Mouse (Mus musculus) thymus, postnatal 14 days (tissue): Measurements from ENCODE around the gene Dgkh.

Experiments
- DNase-seq: peaks from one replicate; pipeline ENCODE4 v3.0.0; 2021

The Dgkh gene

DNA sequence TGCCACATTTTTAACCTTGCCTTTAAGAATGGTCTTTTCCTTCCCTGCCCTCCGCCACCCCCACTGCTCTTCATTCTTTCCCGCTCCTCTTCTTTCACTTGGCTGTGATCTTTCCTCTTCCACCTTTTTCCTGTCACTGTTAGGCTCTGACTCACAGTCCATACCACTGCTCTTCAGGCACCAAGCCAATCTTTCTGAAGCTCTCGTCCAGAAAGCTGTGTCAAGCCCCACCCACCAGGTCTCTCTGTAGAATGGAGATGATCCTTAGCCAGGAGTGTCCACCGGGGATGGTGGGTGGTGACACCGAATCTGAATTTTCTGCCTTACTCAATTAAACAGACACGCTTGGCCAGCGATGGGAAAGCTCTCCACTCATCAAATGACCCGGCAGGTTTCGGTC is 58.0 kb downstream of the Dgkh start:
- no peak for DNase-seq

DNA sequence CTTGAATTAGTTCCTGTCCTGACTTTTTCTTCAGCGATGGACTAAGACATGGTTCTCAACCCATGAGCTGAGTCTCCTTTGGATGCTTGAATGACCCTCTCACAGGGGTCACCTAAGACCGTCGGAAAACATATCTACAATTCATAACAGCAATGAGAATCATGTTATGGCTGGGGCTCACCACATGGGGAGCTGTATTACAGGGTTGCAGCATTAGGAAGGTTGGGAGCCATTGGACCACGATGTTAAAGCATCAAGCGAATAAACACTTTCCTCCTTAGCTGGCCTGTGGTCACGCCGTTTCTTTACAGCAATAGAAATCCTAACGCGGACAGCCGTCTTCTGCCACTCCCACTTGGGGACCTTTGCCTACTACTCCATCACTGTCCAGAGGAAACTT is 62.6 kb downstream of the Dgkh start:
- peak; percentile 17 for DNase-seq

- DNase-seq: peak; percentile 81
Observed at GRCm38 (mm10) chr14:78668291-78668690, 64.3 kb downstream of the Dgkh start.

- no peak for DNase-seq
Observed at GRCm38 (mm10) chr14:78667763-78668162, 64.8 kb downstream of the Dgkh start.

DNA sequence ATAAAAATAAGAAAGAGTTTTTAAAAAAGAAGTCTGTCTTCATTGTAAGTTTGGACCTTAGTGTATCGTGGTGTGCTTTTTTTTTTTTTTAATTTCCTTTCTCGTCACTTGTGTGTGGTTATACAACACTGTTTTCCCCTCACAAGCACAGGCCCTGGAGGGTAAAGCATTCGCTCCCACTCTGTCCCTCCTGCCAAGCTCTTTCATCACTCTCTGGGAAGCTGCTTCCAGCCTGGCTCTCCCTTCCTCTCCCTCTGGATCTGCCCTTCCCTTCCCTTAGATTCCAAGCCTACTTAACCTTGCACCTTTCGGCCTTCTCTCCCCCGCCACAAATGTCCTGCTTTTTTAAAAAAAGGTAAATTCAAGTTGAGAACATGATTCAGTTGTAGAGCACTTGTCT is 69.9 kb downstream of the Dgkh start:
- no peak for DNase-seq

- DNase-seq: no peak
Observed at GRCm38 (mm10) chr14:78661462-78661861, 71.1 kb downstream of the Dgkh start.

DNA sequence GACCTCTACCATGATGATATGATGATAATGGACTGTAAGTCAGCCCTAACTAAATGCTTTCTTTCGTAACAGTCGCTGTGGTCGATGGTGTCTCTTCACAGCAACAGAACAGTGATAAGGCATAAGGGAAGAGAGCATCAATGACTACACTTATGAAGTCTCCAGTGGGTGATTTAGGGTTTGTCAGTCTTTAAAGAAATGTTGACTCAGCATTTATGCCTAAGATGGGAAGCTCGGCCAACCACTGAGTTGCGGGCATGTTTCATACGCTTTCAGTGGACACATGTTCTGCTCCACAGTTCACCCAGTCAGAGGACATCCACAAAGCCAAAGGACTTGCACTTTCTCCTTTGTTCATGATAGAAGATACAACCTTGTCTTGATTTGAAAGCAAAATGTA is 73.9 kb downstream of the Dgkh start:
- no peak for DNase-seq

GRCm38 (mm10) chr14:78656832-78657626 is 75.5 kb downstream of the Dgkh start:
- no peak for DNase-seq

GRCm38 (mm10) chr14:78654939-78655556 is 77.5 kb downstream of the Dgkh start:
- no peak for DNase-seq

DNA sequence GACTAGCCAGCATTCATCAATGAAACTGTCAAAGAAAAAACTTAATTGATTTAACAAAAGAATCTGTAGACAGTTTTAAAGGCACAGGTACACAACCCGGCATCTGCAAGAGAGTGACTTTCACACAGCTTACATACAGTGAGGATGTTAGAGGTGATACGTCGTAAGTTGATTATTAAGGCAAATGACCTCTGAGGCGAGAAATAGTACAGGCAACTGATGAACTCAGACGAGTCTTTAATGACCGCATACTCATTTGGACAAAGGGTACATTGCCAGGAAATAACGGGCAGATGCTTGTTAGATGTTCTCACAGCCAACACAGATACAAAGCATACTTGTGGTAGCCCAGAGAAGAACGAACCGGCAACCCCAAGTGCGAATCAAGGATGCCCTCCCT is 78.4 kb downstream of the Dgkh start:
- no peak for DNase-seq

- peak; percentile 33 for DNase-seq
Observed at GRCm38 (mm10) chr14:78653333-78653732, 79.2 kb downstream of the Dgkh start.

DNA sequence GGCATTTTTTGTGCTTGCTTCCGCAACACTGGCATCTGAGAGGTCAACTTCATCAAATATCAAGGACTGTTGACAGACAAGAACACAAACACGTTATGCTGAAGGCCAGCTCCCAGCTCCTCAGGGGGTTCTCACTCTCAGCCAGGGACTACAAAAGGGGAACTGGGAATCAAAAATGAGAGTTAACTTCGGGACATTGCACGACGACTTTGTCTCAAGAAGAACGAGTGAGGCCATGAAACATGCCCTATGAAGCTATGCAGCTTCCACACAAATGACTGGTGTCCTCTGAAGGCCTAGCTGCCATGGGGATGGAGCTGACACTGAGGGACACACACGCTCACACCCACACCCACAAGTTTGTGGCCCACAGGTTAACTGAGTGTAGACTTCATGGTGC is 80.9 kb downstream of the Dgkh start:
- DNase-seq: no peak

GRCm38 (mm10) chr14:78650379-78651095 is 82.0 kb downstream of the Dgkh start:
- no peak for DNase-seq

GRCm38 (mm10) chr14:78649525-78650274 is 82.9 kb downstream of the Dgkh start:
- DNase-seq: no peak

DNA sequence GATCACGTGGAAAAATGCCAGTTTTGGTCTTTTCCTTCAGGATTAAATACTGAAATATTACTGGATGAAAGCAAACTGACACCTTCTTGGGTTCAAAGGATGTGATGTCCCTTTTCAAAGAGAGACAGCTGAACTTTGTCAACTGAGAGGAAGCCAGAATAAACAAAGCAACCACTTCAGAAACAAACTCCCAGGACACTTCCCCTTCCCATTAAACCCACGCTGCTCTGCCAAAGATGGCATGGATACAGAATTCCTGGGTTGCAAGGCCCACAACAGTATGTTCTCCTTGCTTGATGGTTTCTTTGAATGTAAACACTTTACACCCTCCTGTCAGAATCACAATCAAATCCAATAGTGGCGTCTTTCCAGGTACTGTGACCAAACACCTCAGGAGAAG is 87.0 kb downstream of the Dgkh start:
- no peak for DNase-seq

DNA sequence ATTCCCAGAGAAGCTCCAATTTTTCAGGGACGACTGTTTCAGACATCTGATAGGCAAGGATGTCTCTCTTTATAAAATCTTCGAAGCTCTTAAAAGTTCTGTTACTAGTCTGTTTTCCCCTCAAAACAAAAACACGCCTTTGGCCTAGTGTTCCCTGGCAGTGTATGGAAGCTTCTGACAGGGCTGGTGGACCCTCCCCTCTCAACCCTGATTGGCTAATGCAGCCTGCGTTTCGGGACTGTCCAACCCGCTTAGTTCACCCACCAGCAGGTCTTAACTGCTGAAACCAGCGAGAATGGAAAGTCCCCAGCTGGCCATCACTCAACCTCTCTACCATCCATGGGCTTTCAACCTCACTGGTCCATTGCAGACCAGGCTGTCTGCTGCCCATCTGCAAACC is 91.3 kb downstream of the Dgkh start:
- no peak for DNase-seq

DNA sequence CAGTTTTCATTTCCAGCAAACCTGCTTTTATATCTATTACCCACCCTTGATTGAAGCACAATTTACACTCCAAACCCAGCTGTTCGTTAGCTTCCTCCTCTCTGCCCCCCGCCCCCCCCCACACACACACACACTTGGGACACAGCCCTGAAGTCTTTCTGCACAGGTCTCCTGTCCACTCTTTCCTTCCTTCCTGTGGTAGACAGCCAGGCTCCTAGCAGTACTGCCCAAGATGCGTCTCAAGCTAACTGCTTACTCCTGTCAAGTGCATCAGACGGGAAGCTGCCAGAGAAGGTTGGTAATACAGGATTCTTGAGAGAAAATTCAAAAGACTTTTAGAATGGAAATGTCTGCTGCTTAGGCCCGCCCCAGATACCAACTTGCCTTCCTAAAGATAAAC is 92.9 kb downstream of the Dgkh start:
- no peak for DNase-seq

GRCm38 (mm10) chr14:78635612-78636400 is 96.8 kb downstream of the Dgkh start:
- no peak for DNase-seq

- DNase-seq: no peak
Observed at GRCm38 (mm10) chr14:78632747-78633146, 99.8 kb downstream of the Dgkh start.

GRCm38 (mm10) chr14:78630923-78631875 is 101.4 kb downstream of the Dgkh start:
- DNase-seq: peak; percentile 59
